Comparison of ENCODE assay signal across 8 mouse cellular contexts in the genomic region with DNA sequence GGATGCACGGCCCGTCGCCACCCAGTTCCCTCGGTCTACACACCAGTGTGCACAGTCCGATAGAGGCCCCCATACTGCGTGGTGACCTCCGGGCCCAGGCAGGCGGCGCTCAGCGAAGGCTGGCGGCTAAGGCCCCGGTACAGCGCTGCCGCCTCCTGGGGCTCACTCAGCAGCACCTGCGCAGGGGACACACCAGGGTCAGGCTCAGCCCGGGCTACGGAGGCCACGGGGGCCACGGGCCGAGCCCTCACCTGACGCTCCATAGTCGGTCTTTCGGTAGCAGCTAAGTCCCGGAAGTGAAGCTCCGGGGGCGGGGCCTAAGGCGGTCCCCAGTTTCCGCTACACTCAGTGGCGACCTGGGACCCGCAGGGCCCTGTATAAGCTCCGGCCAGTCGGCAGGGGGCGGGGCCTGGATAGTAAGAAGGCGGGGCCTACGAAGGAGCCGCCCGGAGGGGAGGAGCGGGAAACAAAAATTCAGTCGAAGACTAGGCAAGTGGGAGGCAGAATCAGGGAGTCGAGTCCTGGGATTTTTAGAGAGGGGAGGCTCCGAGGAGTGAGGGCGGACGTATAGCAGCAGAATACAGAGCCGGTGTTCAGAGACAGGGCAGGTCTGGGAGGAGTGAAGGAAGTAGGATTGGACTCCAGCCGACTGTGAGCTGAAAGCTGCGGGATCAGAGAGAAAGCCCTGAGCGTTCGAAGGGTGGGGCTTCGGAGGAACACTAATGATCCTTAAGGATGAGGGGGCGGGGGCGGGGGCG. TPM values are rescaled to one million over a fixed set of nuclear protein-coding genes. Genes with fewer than 3 reads are reported as not detected.
DNase-seq lines count a peak whose midpoint lies in the region; ATAC-seq and TF ChIP-seq lines count a peak whose summit lies in the region.

Gene Apeh (minus strand): TSS at position 423 of the 758 bp plus-strand sequence.

- no peak for TF ChIP-seq CTCF in lung, adult 2 months (IDR thresholded peaks at IDR 0.05; ENCODE audit: insufficient read depth, low read length)

- peak within 1 kb of the TSS; percentile 80 for H3K9ac ChIP-seq in ES-E14 (ENCODE audit: insufficient read depth, low read depth, low read length, poor library complexity, severe bottlenecking)
- peak within 1 kb of the TSS; percentile 68 for H3K9ac ChIP-seq in forebrain, embryonic 15.5 days (replicated peaks)

- no peaks in the 10 kb centered on the region for H3K27me3 ChIP-seq in forebrain, embryonic 15.5 days

- peak; percentile 34; the same call in 1 of the 2 replicates for TF ChIP-seq POLR2A in lung, adult 2 months (IDR thresholded peaks at IDR 0.05; ENCODE audit: borderline replicate concordance, extremely low read depth, low read depth, low read length)

- no peaks in the 10 kb centered on the region for H3K9me3 ChIP-seq in ES-E14 (ENCODE audit: control insufficient read depth, insufficient read depth, low read depth, low read length)
- no peaks in the 10 kb centered on the region for H3K9me3 ChIP-seq in forebrain, embryonic 15.5 days

- H3K4me1 ChIP-seq in ES-E14 (ENCODE audit: control insufficient read depth in 2 of 2, insufficient read depth in 2 of 2, low read length in 2 of 2, poor library complexity in 1 of 2), result peaks cover 0 to 15% of the 10 kb centered on the region in 2 experiments; a peak in 2 of 4 replicates
- peaks cover 17% of the 10 kb centered on the region for H3K4me1 ChIP-seq in forebrain, embryonic 15.5 days
- peaks cover 4% of the 10 kb centered on the region for H3K4me1 ChIP-seq in lung, adult 2 months (ENCODE audit: control insufficient read depth, insufficient read depth, low read length)

- H3K4me2 ChIP-seq in forebrain, embryonic 15.5 days (replicated peaks), result peak within 1 kb of the TSS; percentile 98

- peak within 1 kb of the TSS; percentile 76 to 99 for H3K4me3 ChIP-seq in ES-E14 (ENCODE audit: insufficient read depth in 1 of 2, low read depth in 1 of 2, low read length in 2 of 2, poor library complexity in 1 of 2, severe bottlenecking in 1 of 2)
- peak within 1 kb of the TSS; percentile 77 for H3K4me3 ChIP-seq in forebrain, embryonic 15.5 days
- peak within 1 kb of the TSS; percentile 82 for H3K4me3 ChIP-seq in lung, adult 2 months (replicated peaks; ENCODE audit: extremely low read depth, low read depth, low read length)

- intact Hi-C loops in heart, postnatal 25 days (cut with DNase I), result loop anchor here (2.0 kb wide), 1 partner anchor 106 kb away; no protein-coding TSS in a partner anchor

- in situ Hi-C loops in ES-E14 (cut with MboI; ENCODE audit: low sequenced_read_pairs in 2 of 2, unreplicated experiment in 2 of 2), result no loop called here

- H3K27ac ChIP-seq in ES-E14 (ENCODE audit: insufficient read depth, low read depth, low read length, poor library complexity, severe bottlenecking), result peak within 1 kb of the TSS; percentile 47; the same call in 1 of the 2 replicates
- H3K27ac ChIP-seq in forebrain, embryonic 15.5 days (replicated peaks), result peak within 1 kb of the TSS; percentile 83

- peaks cover 29% of the 10 kb centered on the region for H3K36me3 ChIP-seq in ES-E14 (ENCODE audit: control insufficient read depth, insufficient read depth, low read length, poor library complexity, severe bottlenecking)
- H3K36me3 ChIP-seq in forebrain, embryonic 15.5 days, result peaks cover 27% of the 10 kb centered on the region

- DNase-seq in ES-E14 (ENCODE audit: low read depth, low spot score), result peak; percentile 96
- DNase-seq in cerebellum, adult 11-12 months, result peak; percentile 95
- DNase-seq in heart, postnatal 25 days (ENCODE audit: low spot score), result peak; percentile 91
- peak; percentile 74 to 87 for DNase-seq in layer of hippocampus, adult 18-20 months (ENCODE audit: low spot score in 2 of 2)
- DNase-seq in lung, adult 2 months, result peak; percentile 96
- DNase-seq in thymus, adult 18-20 months, result peak; percentile 91 to 94

- 0% methylated on average over 50 of the region's 52 CpGs for WGBS in forebrain, embryonic 15.5 days
- WGBS in lung, adult 2 months, result 2% methylated on average over 52 of the region's 52 CpGs

- ATAC-seq in forebrain, embryonic 15.5 days (replicated peaks), result peak; percentile 94
- peak; percentile 84 for ATAC-seq in neutrophil, adult 5-6 weeks (ENCODE audit: extremely low read depth, insufficient number of reproducible peaks, low FRiP score, poor library complexity, severe bottlenecking)

TF ChIP-seq in ES-E14, 5 proteins besides CTCF, POLR2A, EP300 and RAD21:
- TF ChIP-seq HCFC1 (IDR thresholded peaks at IDR 0.05; ENCODE audit: borderline replicate concordance, insufficient read depth, low read length), result peak; percentile 36; the same call in 1 of the 2 replicates
- TF ChIP-seq CHD2 (IDR thresholded peaks at IDR 0.05; ENCODE audit: low read depth, low read length), result no peak
- TF ChIP-seq ZC3H11A (IDR thresholded peaks at IDR 0.05; ENCODE audit: borderline replicate concordance, low read depth, low read length), result no peak
TF ChIP-seq in ES-E14: peak in this region for 1.

RNA-seq across cellular contexts. Expression of gene Apeh, which starts in this region (rescaled TPM):
- total RNA-seq in ES-E14 (2012; rRNA removed), result 37.3 and 56.1 TPM in 2 replicates
- polyA plus RNA-seq in forebrain, embryonic 15.5 days (2015; fragmentation: Nextera tagmentation; extraction: Ambion mirVana), result 42.3 and 50.5 TPM in 2 replicates
- total RNA-seq in heart, postnatal 25 days (2021), result 10 to 100 TPM; 43.1 to 45.4 TPM
- 10 to 100 TPM; 27.0 to 35.7 TPM for total RNA-seq in layer of hippocampus, adult 18-20 months (2021)
- 64.7 and 74.8 TPM in 2 replicates for polyA plus RNA-seq in lung, adult 2 months (2012; rRNA removed)
- 74.5 and 116 TPM in 2 replicates for total RNA-seq in neutrophil, adult 5-6 weeks (2017)

Comparison
In these comparisons a context has a peak if more than half of its experiments do, and no peak if none do; other contexts are left out.
1. Peak in every context shown above with its lines: DNase-seq, ATAC-seq, H3K4me3 ChIP-seq and H3K27ac ChIP-seq.